Mouse (Mus musculus) liver, embryonic 12.5 days (tissue): ENCODE measurements around the gene 5830473C10Rik. TPM values are rescaled to one million over a fixed set of nuclear protein-coding genes. Genes with fewer than 3 reads are reported as not detected.

Experiments used
- ATAC-seq: fragments of 200-750 bp; cut with Nextera tagmentation; 2 replicates; pipeline ENCODE4 v1.8.0; 2017; ENCODE audit warnings: moderate number of reproducible peaks, mild to moderate bottlenecking, moderate library complexity
- H3K27ac ChIP-seq: fragments of 300-500 bp; sonication (generic); 2 replicates; pipeline ENCODE4 v1.5.1; 2016; ENCODE audit warnings: mild to moderate bottlenecking
- H3K27me3 ChIP-seq: fragments of 300-500 bp; sonication (generic); replicated peaks from 2 replicates; pipeline ENCODE4 v1.6.1; 2016; ENCODE audit warnings: mild to moderate bottlenecking, moderate library complexity
- H3K36me3 ChIP-seq: fragments of 300-500 bp; sonication (generic); 2 replicates; pipeline ENCODE4 v1.6.1; 2016; ENCODE audit warnings: mild to moderate bottlenecking, moderate library complexity
- H3K4me1 ChIP-seq: fragments of 300-500 bp; sonication (generic); 2 replicates; pipeline ENCODE4 v1.6.1; 2016
- H3K4me2 ChIP-seq: fragments of 300-500 bp; sonication (generic); 2 replicates; pipeline ENCODE4 v1.6.1; 2016; ENCODE audit warnings: mild to moderate bottlenecking, moderate library complexity
- H3K4me3 ChIP-seq: fragments of 300-500 bp; sonication (generic); 2 replicates; pipeline ENCODE4 v1.5.1; 2016; ENCODE audit warnings: mild to moderate bottlenecking, moderate library complexity
- H3K9ac ChIP-seq: fragments of 300-500 bp; sonication (generic); 2 replicates; pipeline ENCODE4 v1.6.1; 2016; ENCODE audit warnings: mild to moderate bottlenecking, moderate library complexity
- H3K9me3 ChIP-seq: fragments of 300-500 bp; sonication (generic); replicated peaks from 2 replicates; pipeline ENCODE4 v1.6.1; 2016; ENCODE audit warnings: mild to moderate bottlenecking, moderate library complexity
- WGBS: fragments of 180-500 bp; shearing (Covaris S2); methylation state at CpG from one replicate; pipeline ENCODE4 v1.1.7; 2016; ENCODE audit not compliant: insufficient replicate concordance; 5-methylcytosine and 5-hydroxymethylcytosine counted together
- polyA plus RNA-seq: library from polyadenylated mRNA; unstranded; fragments of >200 nt; fragmentation: Nextera tagmentation; extraction: Ambion mirVana; gene quantifications from 2 replicates; pipeline ENCODE4 v1.2.1, GENCODE M21; 2016

Gene 5830473C10Rik
- polyA plus RNA-seq, 1 experiment from 2014 or later, result 0.12 TPM

DNA sequence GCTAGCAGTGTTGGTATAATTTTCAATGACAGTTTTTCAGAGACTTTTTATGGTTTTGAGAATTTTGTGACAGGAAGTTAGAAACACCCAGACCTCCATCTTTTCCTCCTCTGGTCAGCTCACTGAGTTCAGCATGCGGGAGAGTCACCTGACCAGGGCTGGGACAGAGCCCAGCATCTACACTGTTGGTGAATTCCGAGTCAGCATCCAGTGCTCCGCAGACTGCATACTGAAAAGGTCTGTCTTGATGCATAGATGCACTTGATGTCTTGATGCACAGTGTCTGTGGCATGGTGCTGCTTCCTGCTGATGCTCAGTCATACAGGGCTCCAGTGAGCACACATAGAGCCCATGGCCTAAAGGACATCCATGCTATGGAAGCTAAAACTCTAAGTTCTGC, 67.1 kb downstream of the 5830473C10Rik start:
- Histone ChIP-seq H3K27ac (no peak overlapping the region), H3K4me2 (no peak overlapping the region), H3K4me3 (no peak overlapping the region), H3K9me3 (no peaks in the 10 kb centered on the region), H3K9ac (no peak overlapping the region), H3K27me3 (no peaks in the 10 kb centered on the region), H3K4me1 (no peaks in the 10 kb centered on the region), H3K36me3 (no peaks in the 10 kb centered on the region)
- WGBS, result 68% methylated on average over 3 of the region's 3 CpGs
- ATAC-seq, result no peak

DNA sequence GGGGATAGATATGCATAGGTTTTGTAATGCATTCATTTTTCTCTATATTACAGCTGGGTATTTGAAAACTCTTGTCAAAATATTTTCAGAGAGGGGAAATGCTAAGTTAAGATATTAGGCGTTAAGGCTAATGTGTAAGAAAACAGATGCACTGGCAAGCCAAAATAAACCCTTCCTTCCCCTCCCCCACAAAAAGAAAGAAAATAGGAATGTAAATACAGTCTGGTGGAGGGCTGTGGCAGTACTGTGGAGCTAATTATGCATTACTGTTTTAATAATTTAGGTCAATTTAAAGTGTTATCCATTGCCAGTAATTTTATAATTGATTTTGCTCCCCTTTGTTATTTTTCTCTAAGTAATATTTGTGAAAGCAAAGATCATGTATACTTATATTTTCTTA, 67.6 kb downstream of the 5830473C10Rik start:
- Histone ChIP-seq H3K4me2 (no peak overlapping the region), H3K4me1 (no peaks in the 10 kb centered on the region), H3K27ac (no peak overlapping the region), H3K27me3 (no peaks in the 10 kb centered on the region), H3K36me3 (no peaks in the 10 kb centered on the region), H3K4me3 (no peak overlapping the region), H3K9me3 (no peaks in the 10 kb centered on the region), H3K9ac (no peak overlapping the region)
- ATAC-seq, result no peak
- WGBS, result 77% methylated on average over 1 of the region's 1 CpGs

DNA sequence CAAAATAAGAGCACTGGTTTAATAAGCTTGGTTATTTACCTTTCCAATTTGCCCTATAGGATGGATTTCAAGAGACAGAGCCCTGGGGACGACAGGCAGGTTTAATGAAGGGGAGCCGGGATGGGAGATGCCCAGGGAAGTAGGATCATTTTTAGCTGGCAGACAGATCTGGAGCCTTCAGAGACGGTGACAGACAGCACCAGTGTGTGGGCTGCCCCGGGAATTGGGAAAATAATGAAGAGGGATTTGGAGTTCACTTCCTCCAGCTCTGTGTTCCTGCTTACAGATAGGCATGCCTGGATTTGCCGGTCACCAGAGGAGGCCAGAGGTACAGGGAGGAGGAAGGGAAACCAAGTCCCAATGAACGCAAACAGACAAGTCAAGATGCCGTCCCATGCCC, 74.0 kb downstream of the 5830473C10Rik start:
- 66% methylated on average over 7 of the region's 7 CpGs for WGBS
- no peaks in the 10 kb centered on the region for H3K27me3 ChIP-seq
- no peaks in the 10 kb centered on the region for H3K4me1 ChIP-seq
- no peaks in the 10 kb centered on the region for H3K36me3 ChIP-seq
- no peak overlapping the region for H3K27ac ChIP-seq
- H3K4me3 ChIP-seq, result no peak overlapping the region
- H3K4me2 ChIP-seq, result no peak overlapping the region
- no peak for ATAC-seq
- no peaks in the 10 kb centered on the region for H3K9me3 ChIP-seq
- H3K9ac ChIP-seq, result no peak overlapping the region

DNA sequence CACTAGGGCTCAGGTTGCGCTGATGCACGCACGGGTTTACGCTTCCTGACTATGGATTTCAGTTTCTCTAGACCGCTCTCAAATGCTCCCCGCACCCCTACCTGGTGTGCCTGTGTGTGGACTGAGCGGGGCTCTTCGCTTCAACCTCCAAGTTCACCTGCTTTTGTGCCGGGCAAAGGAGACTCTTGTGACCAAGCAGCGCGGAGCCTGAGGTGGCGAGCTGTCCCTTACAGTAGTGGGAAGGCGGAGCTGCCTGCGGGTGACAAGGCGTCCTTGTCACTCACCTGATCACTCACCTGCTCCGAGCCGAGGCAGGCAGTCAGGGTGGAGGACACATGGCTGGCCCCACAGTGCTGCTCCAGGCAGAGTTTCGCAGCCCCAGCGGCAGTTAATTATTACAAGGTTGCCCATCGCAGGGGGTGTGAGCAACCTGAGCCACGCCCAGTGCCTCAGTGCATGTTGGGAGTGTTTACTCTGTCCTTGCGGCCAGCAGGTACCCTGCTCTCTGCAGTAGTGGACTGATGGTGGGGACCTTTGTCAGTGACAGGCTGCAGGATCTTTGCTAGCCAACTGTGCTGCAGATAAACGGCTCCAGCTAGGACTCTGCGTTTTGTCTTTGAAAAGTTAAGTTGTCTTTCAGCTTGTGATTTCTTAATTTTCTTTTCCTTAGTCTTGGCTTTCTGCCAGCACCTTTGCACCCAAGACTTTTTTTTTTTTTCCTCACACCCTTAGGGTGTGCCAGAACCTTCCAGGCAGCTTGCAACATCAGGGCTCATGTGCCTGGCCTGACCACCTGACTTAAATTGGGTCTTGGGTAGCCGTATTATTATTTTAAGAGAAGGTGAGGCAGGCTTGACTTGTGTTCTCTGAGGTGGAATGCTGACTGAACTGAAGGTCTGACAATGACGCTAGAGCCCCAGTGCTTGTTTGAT, 79.6 kb downstream of the 5830473C10Rik start, which contains the start of gene Rassf6:
Gene Rassf6 (minus strand): TSS at position 372 of the 932 bp plus-strand sequence.
- Histone ChIP-seq H3K27ac (peak within 1 kb of the TSS; percentile 64; the same call in 1 of the 2 replicates), H3K4me2 (peak within 1 kb of the TSS; percentile 67), H3K9me3 (no peaks in the 10 kb centered on the region), H3K9ac (peak within 1 kb of the TSS; percentile 46; the same call in 1 of the 2 replicates), H3K36me3 (no peaks in the 10 kb centered on the region), H3K27me3 (no peaks in the 10 kb centered on the region), H3K4me3 (peak within 1 kb of the TSS; percentile 44), H3K4me1 (peaks cover 5% of the 10 kb centered on the region; the same call in 1 of the 2 replicates)
- WGBS, result 9% methylated on average over 26 of the region's 26 CpGs
- peak; percentile 87 for ATAC-seq

DNA sequence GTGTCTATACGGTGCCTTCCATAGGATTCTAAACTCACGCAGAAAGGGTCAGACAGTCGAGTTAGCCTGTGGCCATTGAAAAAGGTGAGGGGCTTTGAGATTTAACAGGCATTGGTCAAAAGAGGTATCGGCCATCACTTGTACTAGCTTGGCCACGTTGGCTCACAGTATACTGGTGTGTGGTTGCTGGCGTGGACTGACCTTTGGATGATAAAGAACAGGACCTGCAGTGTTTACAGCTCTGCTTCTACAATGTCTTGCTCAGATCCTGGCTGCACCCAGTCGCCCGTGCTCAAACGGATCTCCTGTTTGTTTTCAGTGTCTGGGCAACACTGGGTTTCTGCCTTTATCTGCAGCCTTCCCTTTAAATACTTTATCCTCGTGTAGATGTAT, 80.3 kb downstream of the 5830473C10Rik start:
- H3K4me2 ChIP-seq, result peak overlapping the region; percentile 67
- peak; percentile 41; the same call in 1 of the 2 replicates for ATAC-seq
- no peaks in the 10 kb centered on the region for H3K27me3 ChIP-seq
- no peak overlapping the region for H3K4me3 ChIP-seq
- 57% methylated on average over 10 of the region's 10 CpGs for WGBS
- H3K27ac ChIP-seq, result peak overlapping the region; percentile 64; the same call in 1 of the 2 replicates
- H3K4me1 ChIP-seq, result peaks cover 5% of the 10 kb centered on the region; the same call in 1 of the 2 replicates
- no peaks in the 10 kb centered on the region for H3K9me3 ChIP-seq
- no peaks in the 10 kb centered on the region for H3K36me3 ChIP-seq
- H3K9ac ChIP-seq, result no peak overlapping the region

DNA sequence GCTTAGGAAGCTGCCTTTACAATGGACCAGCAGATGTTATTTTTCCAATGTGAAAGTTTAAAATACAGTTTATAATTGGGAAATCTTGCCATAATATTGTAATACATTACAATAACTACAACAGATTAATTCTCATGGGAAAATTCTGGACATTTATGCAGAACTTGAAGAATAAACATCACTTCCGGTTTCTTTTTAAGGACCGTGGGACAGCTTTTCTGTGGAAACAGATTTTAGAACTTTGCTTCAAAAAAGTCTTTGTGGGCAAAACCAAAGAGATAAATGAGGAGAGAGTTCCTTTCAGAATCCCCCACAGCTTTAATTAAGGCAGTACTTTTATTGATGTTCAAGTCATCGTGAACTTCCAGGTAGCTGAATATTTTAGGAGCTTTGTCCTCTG, 84.7 kb downstream of the 5830473C10Rik start:
- Histone ChIP-seq H3K27ac (no peak overlapping the region), H3K4me2 (no peak overlapping the region), H3K9ac (no peak overlapping the region), H3K9me3 (no peaks in the 10 kb centered on the region), H3K36me3 (no peaks in the 10 kb centered on the region), H3K27me3 (no peaks in the 10 kb centered on the region), H3K4me1 (peaks cover 1% of the 10 kb centered on the region; the same call in 1 of the 2 replicates), H3K4me3 (no peak overlapping the region)
- 70% methylated on average over 3 of the region's 3 CpGs for WGBS
- no peak for ATAC-seq

DNA sequence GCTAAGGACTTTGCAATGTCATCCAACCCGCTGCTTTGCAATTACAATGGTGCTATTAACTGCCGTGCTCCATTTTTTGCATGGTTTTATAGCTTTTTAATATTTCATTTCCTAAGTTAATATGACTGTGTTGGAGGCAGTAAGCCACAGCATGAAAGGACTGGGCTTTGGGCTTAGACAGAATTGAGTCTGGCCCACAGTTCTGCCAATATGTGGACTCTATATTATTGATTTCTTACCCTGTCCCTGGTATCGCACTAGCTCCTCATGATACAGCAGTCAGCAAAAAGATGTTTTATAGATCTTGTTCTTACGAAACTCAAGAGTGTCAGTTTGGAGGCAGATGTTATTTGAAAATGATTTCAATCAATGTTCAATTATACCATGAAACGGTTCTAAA, 85.5 kb downstream of the 5830473C10Rik start:
- no peak overlapping the region for H3K4me3 ChIP-seq
- no peak overlapping the region for H3K4me2 ChIP-seq
- ATAC-seq, result no peak
- no peaks in the 10 kb centered on the region for H3K27me3 ChIP-seq
- no peaks in the 10 kb centered on the region for H3K4me1 ChIP-seq
- no peaks in the 10 kb centered on the region for H3K36me3 ChIP-seq
- WGBS, result 73% methylated on average over 5 of the region's 5 CpGs
- no peaks in the 10 kb centered on the region for H3K9me3 ChIP-seq
- H3K27ac ChIP-seq, result no peak overlapping the region
- H3K9ac ChIP-seq, result no peak overlapping the region

Other genes starting within 250 kb of the 5830473C10Rik start
- 16.3 and 17.4 TPM in 2 replicates for gene Ankrd17, start 194.5 kb upstream of the 5830473C10Rik start, polyA plus RNA-seq
- gene Gm9958, start 193.9 kb upstream of the 5830473C10Rik start, polyA plus RNA-seq, result 3.2 and 3.5 TPM in 2 replicates
- 1,037 and 1,058 TPM in 2 replicates for gene Alb, start 100.2 kb upstream of the 5830473C10Rik start, polyA plus RNA-seq
- 6,058 and 6,260 TPM in 2 replicates for gene Afp, start 70.4 kb upstream of the 5830473C10Rik start, polyA plus RNA-seq
- gene Afm, start 42.2 kb upstream of the 5830473C10Rik start, polyA plus RNA-seq, result 8.1 and 9.2 TPM in 2 replicates
- gene Rassf6, start 79.5 kb downstream of the 5830473C10Rik start, polyA plus RNA-seq, result 4.3 and 5.0 TPM in 2 replicates
- 1.3 and 1.5 TPM in 2 replicates for gene Cxcl5, start 198.3 kb downstream of the 5830473C10Rik start, polyA plus RNA-seq
- 164 and 174 TPM in 2 replicates for gene Ppbp, start 207.4 kb downstream of the 5830473C10Rik start, polyA plus RNA-seq
- gene Pf4, start 211.3 kb downstream of the 5830473C10Rik start, polyA plus RNA-seq, result 746 and 863 TPM in 2 replicates
- gene Cxcl3, start 225.0 kb downstream of the 5830473C10Rik start, polyA plus RNA-seq, result not detected in 2 replicates
- not detected in 2 replicates for gene Cxcl15, start 233.4 kb downstream of the 5830473C10Rik start, polyA plus RNA-seq